Mouse (Mus musculus) MEL (cell line): ENCODE results near the gene Gm4491. TPM values are rescaled to one million over a fixed set of nuclear protein-coding genes. Genes with fewer than 3 reads are reported as not detected.

ENCODE experiments used
- DNase-seq: peaks from one replicate; pipeline ENCODE4 v3.0.0; 2011; ENCODE audit warnings: low read depth, low spot score
- H3K27ac ChIP-seq: 2 replicates; pipeline ENCODE4 v1.5.1; 2012; ENCODE audit warnings: low read depth, mild to moderate bottlenecking, control low read depth, low read length, moderate library complexity; ENCODE audit not compliant: control insufficient read depth
- H3K27me3 ChIP-seq, 2 experiments: fragments of 150-350 bp in 1 of 2; sonication (generic) in 1 of 2; 2 replicates each; pipeline ENCODE4 v1.6.1; 2012; ENCODE audit warnings: low read length in 2 of 2, mild to moderate bottlenecking in 2 of 2, improper control_type of control experiment in 1 of 2, moderate library complexity in 1 of 2; ENCODE audit not compliant: insufficient read depth in 2 of 2, control insufficient read depth in 1 of 2
- H3K36me3 ChIP-seq, 2 experiments: 2 replicates each; pipeline ENCODE4 v1.6.1; 2012 to 2014; ENCODE audit warnings: low read length in 2 of 2, improper control_type of control experiment in 1 of 2, inconsistent platforms in 1 of 2, mild to moderate bottlenecking in 1 of 2; ENCODE audit not compliant: insufficient read depth in 2 of 2, control insufficient read depth in 1 of 2
- H3K4me1 ChIP-seq, 2 experiments: fragments of 150-350 bp in 1 of 2; sonication (generic) in 1 of 2; 2 replicates each; pipeline ENCODE4 v1.6.1; 2012; ENCODE audit warnings: low read length in 2 of 2, improper control_type of control experiment in 1 of 2, mild to moderate bottlenecking in 1 of 2; ENCODE audit not compliant: insufficient read depth in 2 of 2, control insufficient read depth in 1 of 2
- H3K4me3 ChIP-seq, 2 experiments: fragments of 150-350 bp in 1 of 2; sonication (generic) in 1 of 2; 2 replicates each; pipeline ENCODE4 v1.5.1; 2012; ENCODE audit warnings: low read depth in 2 of 2, low read length in 2 of 2, mild to moderate bottlenecking in 2 of 2, moderate library complexity in 2 of 2, control low read depth in 1 of 2, improper control_type of control experiment in 1 of 2; ENCODE audit not compliant: control insufficient read depth in 1 of 2, insufficient read depth in 1 of 2
- H3K79me2 ChIP-seq: 2 replicates; pipeline ENCODE4 v1.6.1; 2012; ENCODE audit warnings: mild to moderate bottlenecking, low read length, moderate library complexity; ENCODE audit not compliant: control insufficient read depth, poor library complexity, insufficient read depth
- H3K9ac ChIP-seq: 2 replicates; pipeline ENCODE4 v1.6.1; 2012; ENCODE audit warnings: low read depth, mild to moderate bottlenecking, control low read depth, low read length, moderate library complexity; ENCODE audit not compliant: control insufficient read depth, poor library complexity, severe bottlenecking
- H3K9me3 ChIP-seq: fragments of 150-350 bp; sonication (generic); replicated peaks from 2 replicates; pipeline ENCODE4 v1.6.1; 2012; ENCODE audit warnings: mild to moderate bottlenecking, low read length, improper control_type of control experiment, moderate library complexity; ENCODE audit not compliant: insufficient read depth
- BHLHE40 ChIP-seq: IDR thresholded peaks from 2 replicates; pipeline ENCODE4 v1.6.1; 2012; ENCODE audit warnings: low read depth, mild to moderate bottlenecking, inconsistent platforms, low read length, improper control_type of control experiment, borderline replicate concordance
- CHD1 ChIP-seq: IDR thresholded peaks from 2 replicates; pipeline ENCODE4 v1.6.1; 2012; ENCODE audit warnings: low read depth, mild to moderate bottlenecking, inconsistent platforms, low read length, improper control_type of control experiment
- ELF1 ChIP-seq: IDR thresholded peaks from 2 replicates; pipeline ENCODE4 v1.6.1; 2014; ENCODE audit warnings: low read depth, mild to moderate bottlenecking, inconsistent platforms, low read length, improper control_type of control experiment, moderate library complexity
- EP300 ChIP-seq, 2 experiments: IDR thresholded peaks; 2 replicates each; pipeline ENCODE4 v1.6.1; 2011; ENCODE audit warnings: improper control_type of control experiment in 2 of 2, low read length in 2 of 2, low read depth in 1 of 2, mild to moderate bottlenecking in 1 of 2
- ETS1 ChIP-seq: IDR thresholded peaks from 2 replicates; pipeline ENCODE4 v1.6.1; 2012; ENCODE audit warnings: low read depth, mild to moderate bottlenecking, inconsistent platforms, low read length, improper control_type of control experiment, moderate library complexity
- GABPA ChIP-seq: IDR thresholded peaks from 2 replicates; pipeline ENCODE4 v1.6.1; 2012; ENCODE audit warnings: low read depth, mild to moderate bottlenecking, inconsistent platforms, low read length, improper control_type of control experiment, moderate library complexity
- GATA1 ChIP-seq: IDR thresholded peaks from 2 replicates; pipeline ENCODE4 v1.6.1; 2011; ENCODE audit warnings: low read depth, low read length, improper control_type of control experiment
- HCFC1 ChIP-seq: IDR thresholded peaks from 2 replicates; pipeline ENCODE4 v1.6.1; 2012; ENCODE audit warnings: low read depth, mild to moderate bottlenecking, inconsistent platforms, low read length, improper control_type of control experiment, moderate library complexity
- JUND ChIP-seq: IDR thresholded peaks from 2 replicates; pipeline ENCODE4 v1.6.1; 2011; ENCODE audit warnings: low read depth, mild to moderate bottlenecking, improper control_type of control experiment, low read length
- KAT2A ChIP-seq: conservative IDR thresholded peaks from 2 replicates; pipeline ENCODE4 v1.6.1; 2012; ENCODE audit warnings: low read depth, low read length, improper control_type of control experiment, inconsistent platforms
- MAFK ChIP-seq: IDR thresholded peaks from 2 replicates; pipeline ENCODE4 v1.6.1; 2011; ENCODE audit warnings: low read depth, mild to moderate bottlenecking, low read length, improper control_type of control experiment, borderline replicate concordance
- MAX ChIP-seq: IDR thresholded peaks from 2 replicates; pipeline ENCODE4 v1.6.1; 2011; ENCODE audit warnings: low read length, improper control_type of control experiment
- MAZ ChIP-seq: IDR thresholded peaks from 2 replicates; pipeline ENCODE4 v1.6.1; 2012; ENCODE audit warnings: low read depth, mild to moderate bottlenecking, inconsistent platforms, low read length, improper control_type of control experiment
- MEF2A ChIP-seq: IDR thresholded peaks from 2 replicates; pipeline ENCODE4 v1.6.1; 2014; ENCODE audit warnings: low read depth, mild to moderate bottlenecking, inconsistent platforms, low read length, improper control_type of control experiment; ENCODE audit not compliant: poor library complexity, insufficient replicate concordance, severe bottlenecking; ENCODE audit errors: extremely low read depth
- MXI1 ChIP-seq: IDR thresholded peaks from 2 replicates; pipeline ENCODE4 v1.6.1; 2011; ENCODE audit warnings: mild to moderate bottlenecking, low read depth, low read length, improper control_type of control experiment
- MYB ChIP-seq: IDR thresholded peaks from 2 replicates; pipeline ENCODE4 v1.6.1; 2011; ENCODE audit warnings: mild to moderate bottlenecking, low read depth, low read length, improper control_type of control experiment
- MYC ChIP-seq: IDR thresholded peaks from 2 replicates; pipeline ENCODE4 v1.6.1; 2011; ENCODE audit warnings: low read depth, mild to moderate bottlenecking, low read length, improper control_type of control experiment, moderate library complexity
- POLR2A ChIP-seq, 2 experiments: IDR thresholded peaks; 2 replicates each; pipeline ENCODE4 v1.6.1; 2011 to 2012; ENCODE audit warnings: low read length in 2 of 2, mild to moderate bottlenecking in 2 of 2, control low read depth in 1 of 2, improper control_type of control experiment in 1 of 2, low read depth in 1 of 2, moderate library complexity in 1 of 2; ENCODE audit not compliant: control insufficient read depth in 1 of 2, insufficient read depth in 1 of 2, poor library complexity in 1 of 2
- POLR2AphosphoS2 ChIP-seq: IDR thresholded peaks from 2 replicates; pipeline ENCODE4 v1.6.1; 2011; ENCODE audit warnings: low read length, improper control_type of control experiment
- RCOR1 ChIP-seq: IDR thresholded peaks from 2 replicates; pipeline ENCODE4 v1.6.1; 2012; ENCODE audit warnings: low read depth, mild to moderate bottlenecking, inconsistent platforms, low read length, improper control_type of control experiment
- SIN3A ChIP-seq: IDR thresholded peaks from 2 replicates; pipeline ENCODE4 v1.6.1; 2012; ENCODE audit warnings: low read length, improper control_type of control experiment, inconsistent platforms
- SMC3 ChIP-seq: IDR thresholded peaks from 2 replicates; pipeline ENCODE4 v1.6.1; 2011; ENCODE audit warnings: low read depth, low read length, improper control_type of control experiment
- TAL1 ChIP-seq: IDR thresholded peaks from 2 replicates; pipeline ENCODE4 v1.6.1; 2012; ENCODE audit warnings: mild to moderate bottlenecking, inconsistent platforms, low read length, moderate library complexity, mixed read lengths
- TCF12 ChIP-seq: IDR thresholded peaks from 2 replicates; pipeline ENCODE4 v1.6.1; 2014; ENCODE audit warnings: low read depth, mild to moderate bottlenecking, inconsistent platforms, low read length, improper control_type of control experiment, moderate library complexity
- USF1 ChIP-seq: IDR thresholded peaks from 2 replicates; pipeline ENCODE4 v1.6.1; 2014; ENCODE audit warnings: low read depth, mild to moderate bottlenecking, inconsistent platforms, low read length, improper control_type of control experiment, moderate library complexity
- ZC3H11A ChIP-seq: IDR thresholded peaks from 2 replicates; pipeline ENCODE4 v1.6.1; 2012; ENCODE audit warnings: low read depth, mild to moderate bottlenecking, inconsistent platforms, low read length, improper control_type of control experiment
- ZMIZ1 ChIP-seq: IDR thresholded peaks from 2 replicates; pipeline ENCODE4 v1.6.1; 2012; ENCODE audit warnings: low read depth, mild to moderate bottlenecking, inconsistent platforms, low read length, improper control_type of control experiment, moderate library complexity
- ZNF384 ChIP-seq: IDR thresholded peaks from 2 replicates; pipeline ENCODE4 v1.6.1; 2012; ENCODE audit warnings: low read depth, mild to moderate bottlenecking, inconsistent platforms, low read length, improper control_type of control experiment
- polyA plus RNA-seq, 2 experiments: library from polyadenylated mRNA; stranded (reverse) in 1 of 2; unstranded in 1 of 2; fragments of >175 nt in 1 of 2; fragments of >200 nt in 1 of 2; gene quantifications; 2 replicates each; pipeline versions ENCODE4 v1.2.1 to v1.2.4; 2012; ENCODE audit warnings: low replicate concordance in 2 of 2, low read depth in 1 of 2; ENCODE audit not compliant: insufficient read length in 2 of 2, insufficient read depth in 1 of 2, missing spikeins in 1 of 2
- total RNA-seq: library from RNA; depleted of rRNA; stranded (reverse); fragments of 300-350 nt; gene quantifications from 2 replicates; pipeline ENCODE4 v1.2.3, GENCODE M21; 2012

The Gm4491 gene
- total and polyA plus RNA-seq, 3 experiments, result not detected

DNA sequence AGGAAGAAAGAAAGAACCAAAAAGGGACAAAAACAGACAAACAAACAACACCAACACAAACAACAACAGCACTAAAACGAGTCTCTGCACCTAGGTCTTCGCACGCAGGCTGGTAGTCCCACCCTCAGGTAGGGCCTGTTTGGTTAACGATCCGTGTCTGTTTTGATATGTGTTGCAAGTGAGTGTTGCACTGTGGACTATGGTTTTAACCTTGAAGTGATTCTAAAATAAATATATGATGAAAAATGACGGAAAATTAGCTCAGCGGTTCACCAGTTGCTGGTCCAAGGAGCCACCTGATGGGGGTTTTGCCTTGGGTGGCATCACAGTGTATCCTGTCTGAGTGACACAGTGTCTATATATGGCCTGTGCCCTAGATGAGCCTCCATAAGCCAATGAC is 14.1 kb downstream of the Gm4491 start:
- H3K9me3 ChIP-seq, result no peaks in the 10 kb centered on the region
- DNase-seq, result no peak
- H3K27me3 ChIP-seq, result peaks cover 0 to 1% of the 10 kb centered on the region in 2 experiments; a peak in 2 of 4 replicates
- H3K36me3 ChIP-seq, result no peaks in the 10 kb centered on the region
- no peak overlapping the region for H3K9ac ChIP-seq
- no peak overlapping the region for H3K27ac ChIP-seq
- H3K4me1 ChIP-seq, result peaks cover 0 to 4% of the 10 kb centered on the region in 2 experiments; a peak in 1 of 4 replicates
- H3K4me3 ChIP-seq, result no peak overlapping the region
- no peaks in the 10 kb centered on the region for H3K79me2 ChIP-seq
- TF ChIP-seq GABPA, result no peak
- TF ChIP-seq HCFC1, result no peak
- no peak for TF ChIP-seq ZC3H11A
- TF ChIP-seq SMC3, result no peak
- no peak for TF ChIP-seq USF1
- TF ChIP-seq MXI1, result no peak
- no peak for TF ChIP-seq MAFK
- TF ChIP-seq MYB, result no peak
- TF ChIP-seq KAT2A, result no peak
- no peak for TF ChIP-seq JUND
- TF ChIP-seq CHD1, result no peak
- no peak for TF ChIP-seq POLR2AphosphoS2
- no peak for TF ChIP-seq RCOR1
- no peak for TF ChIP-seq MEF2A
- TF ChIP-seq ETS1, result no peak
- TF ChIP-seq GATA1, result no peak
- TF ChIP-seq BHLHE40, result no peak
- no peak for TF ChIP-seq MAZ
- TF ChIP-seq TAL1, result no peak

DNA sequence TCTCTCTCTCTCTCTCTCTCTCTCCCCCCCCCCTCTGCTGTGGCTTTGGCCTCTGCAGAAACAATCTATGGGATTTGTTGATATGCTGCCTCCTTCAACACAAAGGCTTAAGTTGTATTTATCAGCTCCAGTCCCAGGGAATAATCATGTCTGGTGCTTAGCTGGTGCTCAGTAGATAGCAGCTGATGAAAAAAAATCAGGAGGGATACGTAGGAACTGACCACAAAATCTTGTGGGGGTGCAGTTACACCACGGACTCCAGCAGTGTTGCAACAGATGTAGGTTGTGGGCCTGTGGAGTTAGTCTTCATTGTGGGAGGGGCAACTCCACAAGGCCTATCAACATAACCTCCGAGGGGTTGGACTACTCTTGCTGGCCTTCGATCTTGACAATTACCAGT is 19.8 kb downstream of the Gm4491 start:
- Histone ChIP-seq H3K27ac (no peak overlapping the region), H3K4me1 (peaks cover 0 to 4% of the 10 kb centered on the region in 2 experiments; a peak in 1 of 4 replicates), H3K4me3 (no peak overlapping the region), H3K79me2 (no peaks in the 10 kb centered on the region), H3K9me3 (no peaks in the 10 kb centered on the region), H3K9ac (no peak overlapping the region), H3K27me3 (peaks cover 0 to 6% of the 10 kb centered on the region in 2 experiments; a peak in 3 of 4 replicates), H3K36me3 (no peaks in the 10 kb centered on the region)
- no peak for TF ChIP-seq MYC
- no peak for TF ChIP-seq EP300 (IDR thresholded peaks at IDR 0.05; ENCODE audit: low read depth in 1 of 2, low read length in 2 of 2)
- TF ChIP-seq KAT2A, result no peak
- TF ChIP-seq SIN3A, result no peak
- TF ChIP-seq ZC3H11A, result no peak
- no peak for TF ChIP-seq TAL1
- TF ChIP-seq ZMIZ1, result no peak
- TF ChIP-seq MAFK, result no peak
- TF ChIP-seq CHD1, result no peak
- TF ChIP-seq SMC3, result no peak
- TF ChIP-seq MAX, result no peak
- no peak for TF ChIP-seq POLR2A (IDR thresholded peaks at IDR 0.05; ENCODE audit: control insufficient read depth in 1 of 2, insufficient read depth in 1 of 2, low read depth in 1 of 2, low read length in 2 of 2, poor library complexity in 1 of 2)
- TF ChIP-seq ZNF384, result no peak
- TF ChIP-seq USF1, result no peak
- no peak for TF ChIP-seq TCF12
- no peak for TF ChIP-seq GATA1
- TF ChIP-seq RCOR1, result no peak
- no peak for TF ChIP-seq HCFC1
- no peak for TF ChIP-seq ELF1
- no peak for TF ChIP-seq ETS1
- no peak for DNase-seq
